In the genomic region with DNA sequence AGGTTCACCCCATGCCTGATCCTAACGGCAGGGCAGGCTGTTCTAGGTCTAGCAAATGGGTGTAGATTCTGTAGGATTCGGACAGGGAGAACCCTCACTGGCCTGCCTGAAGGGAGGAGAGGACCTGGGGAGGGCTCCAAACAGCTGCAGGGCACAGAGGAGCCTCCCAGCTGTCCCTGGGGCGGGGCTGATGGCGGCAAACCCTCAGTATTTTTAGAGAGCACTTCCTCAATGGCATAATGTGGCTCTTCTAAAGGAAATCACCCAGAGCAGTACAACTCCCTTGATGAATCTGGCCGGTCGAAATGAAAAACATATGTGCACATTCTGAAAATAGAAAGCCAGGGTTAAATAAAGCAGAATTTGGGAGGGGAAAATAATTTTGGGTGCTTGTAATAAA, we compare ENCODE assay signal across 8 mouse cellular contexts.
DNase-seq lines count a peak whose midpoint lies in the region; ATAC-seq lines count a peak whose summit lies in the region.
"Had no signal": no experiment of that assay in that cellular context is flagged by ENCODE, and none has a peak within 500 bp of the region (broad histone marks: within the 10 kb centered on the region; RNA-seq: fewer than 3 reads in every experiment).

No protein-coding gene starts in this region.

- ATAC-seq in monocyte, adult 5-6 weeks (replicated peaks; ENCODE audit: insufficient number of reproducible peaks, low FRiP score, low TSS enrichment, poor library complexity, severe bottlenecking), result peak; percentile 55

- DNase-seq in spleen, adult 18-20 months, result peak; percentile 20 to 40
- DNase-seq in spleen, adult 12 weeks (ENCODE audit: low spot score), result no peak
- DNase-seq in heart, adult 9 months (ENCODE audit: low spot score in 2 of 2), result peak; percentile 45 to 74
- DNase-seq in urinary bladder, adult 18-20 months (ENCODE audit: low spot score in 2 of 2), result no peak
- DNase-seq in layer of hippocampus, adult 9-10 months (ENCODE audit: low spot score), result no peak
- no peak for DNase-seq in neural tube, embryonic 10.5 days (ENCODE audit: extremely low spot score, low spot score)
- DNase-seq: left cerebral cortex, postnatal 4 days had no signal

Comparison
In these comparisons a context has a peak if more than half of its experiments do, and no peak if none do; other contexts are left out.
1. DNase-seq: peak in spleen, adult 18-20 months (2 of 2) and heart, adult 9 months (2 of 2); none in spleen, adult 12 weeks (single experiment), urinary bladder, adult 18-20 months (0 of 2), layer of hippocampus, adult 9-10 months (single experiment) and neural tube, embryonic 10.5 days (single experiment).